Mouse (Mus musculus): ENCODE measurements around the gene Cep290.
"Not testable (repeated sequence)": the region's sequence is repeated elsewhere in the genome, so short reads cannot be mapped to it uniquely, and the experiment has no call there.

Cep290 gene

GRCm38 (mm10) chr10:100487097-100487978 lies at the start of gene Cep290, which contains the start of gene Tmtc3:
Cep290 (plus strand) TSS chr10:100487558.
Tmtc3 (minus strand) TSS chr10:100487350.
- peak; percentile 97 for DNase-seq (ENCODE audit: extremely low read depth, low read depth)

- no peak for DNase-seq (ENCODE audit: extremely low read depth, low read depth)
These were observed 38.0 kb upstream of the Cep290 start for GRCm38 (mm10) chr10:100449394-100449793.

- no peak for DNase-seq (ENCODE audit: extremely low read depth, low read depth)
These were observed 26.8 kb upstream of the Cep290 start for GRCm38 (mm10) chr10:100460515-100460914.

- no peak for DNase-seq (ENCODE audit: extremely low read depth, low read depth)
These were observed 12.3 kb upstream of the Cep290 start for GRCm38 (mm10) chr10:100475040-100475439.

GRCm38 (mm10) chr10:100479538-100479937 lies 7.8 kb upstream of the Cep290 start:
- no peak for DNase-seq (ENCODE audit: extremely low read depth, low read depth)

- DNase-seq (ENCODE audit: extremely low read depth, low read depth): peak; percentile 22
These were observed 659 bp upstream of the Cep290 start for GRCm38 (mm10) chr10:100486701-100487096.

- no peak for DNase-seq (ENCODE audit: extremely low read depth, low read depth)
These were observed 4.6 kb downstream of the Cep290 start for GRCm38 (mm10) chr10:100491916-100492315.

- no peak for DNase-seq (ENCODE audit: extremely low read depth, low read depth)
These were observed 11.0 kb downstream of the Cep290 start for GRCm38 (mm10) chr10:100498309-100498708.

- DNase-seq (ENCODE audit: extremely low read depth, low read depth): no peak
These were observed 20.8 kb downstream of the Cep290 start for GRCm38 (mm10) chr10:100508170-100508569.

- no peak for DNase-seq (ENCODE audit: extremely low read depth, low read depth)
These were observed 34.3 kb downstream of the Cep290 start for GRCm38 (mm10) chr10:100521617-100522016.

- DNase-seq (ENCODE audit: extremely low read depth, low read depth): no peak
These were observed 35.0 kb downstream of the Cep290 start for GRCm38 (mm10) chr10:100522330-100522729.

- DNase-seq (ENCODE audit: extremely low read depth, low read depth): no peak
These were observed 37.4 kb downstream of the Cep290 start for GRCm38 (mm10) chr10:100524499-100525390.

GRCm38 (mm10) chr10:100556566-100557175 lies 69.3 kb downstream of the Cep290 start:
- DNase-seq (ENCODE audit: extremely low read depth, low read depth): no peak

- DNase-seq (ENCODE audit: extremely low read depth, low read depth): not testable (repeated sequence)
These were observed 73.0 kb downstream of the Cep290 start for GRCm38 (mm10) chr10:100560194-100560883.

- no peak for DNase-seq (ENCODE audit: extremely low read depth, low read depth)
These were observed 76.8 kb downstream of the Cep290 start for GRCm38 (mm10) chr10:100564112-100564511.

- no peak for DNase-seq (ENCODE audit: extremely low read depth, low read depth)
These were observed 84.3 kb downstream of the Cep290 start for GRCm38 (mm10) chr10:100571707-100572106.

GRCm38 (mm10) chr10:100574505-100575149 lies 87.3 kb downstream of the Cep290 start:
- peak; percentile 26 for DNase-seq (ENCODE audit: extremely low read depth, low read depth)

GRCm38 (mm10) chr10:100575294-100575693 lies 87.9 kb downstream of the Cep290 start:
- DNase-seq (ENCODE audit: extremely low read depth, low read depth): no peak

- DNase-seq (ENCODE audit: extremely low read depth, low read depth): no peak
These were observed 96.8 kb downstream of the Cep290 start for GRCm38 (mm10) chr10:100584178-100584577.

- DNase-seq (ENCODE audit: extremely low read depth, low read depth): peak; percentile 23
These were observed 101.2 kb downstream of the Cep290 start for GRCm38 (mm10) chr10:100588524-100588923.

Data from MEL-GATA-1-ER (cell line).